Mouse (Mus musculus) lung, postnatal 0 days (tissue): ENCODE measurements around the gene Paqr5.

Experiments
- CTCF ChIP-seq: IDR thresholded peaks from 2 replicates; pipeline ENCODE4 v1.5.1; 2016; ENCODE audit warnings: antibody characterized with exemption, mild to moderate bottlenecking
- EP300 ChIP-seq: IDR thresholded peaks from 2 replicates; pipeline ENCODE4 v1.6.1; 2016; ENCODE audit warnings: antibody characterized with exemption, mild to moderate bottlenecking, control low read depth

GRCm38 (mm10) chr9:62035806-62036205 is 9.2 kb upstream of the Paqr5 start:
- TF ChIP-seq EP300 (no peak), CTCF (no peak)
